Mouse (Mus musculus): ENCODE results near the gene Topors. TPM values are rescaled to one million over a fixed set of nuclear protein-coding genes. Genes with fewer than 3 reads are reported as not detected.

Gene Topors
- polyA plus RNA-seq, 1 experiment from 2014 or later: 33.3 TPM

GRCm38 (mm10) chr4:40241928-40242327 is 27.7 kb downstream of the Topors start:
- Histone ChIP-seq H3K27ac (replicated peaks) (no peak overlapping the region), H3K4me3 (no peak overlapping the region), H3K4me2 (no peak overlapping the region), H3K36me3 (no peaks in the 10 kb centered on the region), H3K4me1 (replicated peaks) (peaks cover 18% of the 10 kb centered on the region), H3K27me3 (peaks cover 5% of the 10 kb centered on the region; the same call in 1 of the 2 replicates), H3K9me3 (no peaks in the 10 kb centered on the region), H3K9ac (no peak overlapping the region)
- ATAC-seq (ENCODE audit: low read depth): no peak
- WGBS: 57% methylated on average over 6 of the region's 6 CpGs

GRCm38 (mm10) chr4:40240272-40240744 is 29.3 kb downstream of the Topors start:
- peak overlapping the region; percentile 69; the same call in 1 of the 2 replicates for H3K9ac ChIP-seq
- peaks cover 5% of the 10 kb centered on the region; the same call in 1 of the 2 replicates for H3K27me3 ChIP-seq
- ATAC-seq (ENCODE audit: low read depth): no peak
- H3K36me3 ChIP-seq: no peaks in the 10 kb centered on the region
- WGBS: 40% methylated on average over 5 of the region's 5 CpGs
- H3K4me1 ChIP-seq (replicated peaks): peaks cover 18% of the 10 kb centered on the region
- peak overlapping the region; percentile 74 for H3K4me2 ChIP-seq
- no peaks in the 10 kb centered on the region for H3K9me3 ChIP-seq
- H3K4me3 ChIP-seq: peak overlapping the region; percentile 47
- no peak overlapping the region for H3K27ac ChIP-seq (replicated peaks)

- 4% methylated on average over 35 of the region's 35 CpGs for WGBS
- H3K4me1 ChIP-seq (replicated peaks): peaks cover 18% of the 10 kb centered on the region
- peak within 1 kb of the TSS; percentile 47 for H3K4me3 ChIP-seq
- peaks cover 5% of the 10 kb centered on the region; the same call in 1 of the 2 replicates for H3K27me3 ChIP-seq
- peak within 1 kb of the TSS; percentile 69 for H3K9ac ChIP-seq
- H3K4me2 ChIP-seq: peak within 1 kb of the TSS; percentile 74
- peak; percentile 67 for ATAC-seq (ENCODE audit: low read depth)
- no peaks in the 10 kb centered on the region for H3K9me3 ChIP-seq
- no peaks in the 10 kb centered on the region for H3K36me3 ChIP-seq
- no peak within 1 kb of the TSS for H3K27ac ChIP-seq (replicated peaks)
Measured at GRCm38 (mm10) chr4:40239409-40240271, 30.0 kb downstream of the Topors start, which contains the start of gene Ddx58. TSS of gene Ddx58 (minus strand) at chr4:40239828.

- Histone ChIP-seq H3K4me3 (peak overlapping the region; percentile 47), H3K27ac (replicated peaks) (no peak overlapping the region), H3K36me3 (no peaks in the 10 kb centered on the region), H3K9me3 (no peaks in the 10 kb centered on the region), H3K4me2 (peak overlapping the region; percentile 74), H3K9ac (peak overlapping the region; percentile 69), H3K27me3 (peaks cover 5% of the 10 kb centered on the region; the same call in 1 of the 2 replicates), H3K4me1 (replicated peaks) (peaks cover 18% of the 10 kb centered on the region)
- peak; percentile 78 for ATAC-seq (ENCODE audit: low read depth)
- 2% methylated on average over 17 of the region's 17 CpGs for WGBS
Measured at GRCm38 (mm10) chr4:40238483-40239408, 30.9 kb downstream of the Topors start.

- Histone ChIP-seq H3K9me3 (no peaks in the 10 kb centered on the region), H3K27me3 (peaks cover 5% of the 10 kb centered on the region; the same call in 1 of the 2 replicates), H3K36me3 (no peaks in the 10 kb centered on the region), H3K4me3 (no peak overlapping the region), H3K4me1 (replicated peaks) (peaks cover 18% of the 10 kb centered on the region), H3K4me2 (no peak overlapping the region), H3K27ac (replicated peaks) (no peak overlapping the region), H3K9ac (no peak overlapping the region)
- ATAC-seq (ENCODE audit: low read depth): no peak
- 89% methylated on average over 4 of the region's 4 CpGs for WGBS
Measured at GRCm38 (mm10) chr4:40236829-40237228, 32.8 kb downstream of the Topors start.

GRCm38 (mm10) chr4:40234256-40234655 is 35.4 kb downstream of the Topors start:
- no peaks in the 10 kb centered on the region for H3K9me3 ChIP-seq
- H3K9ac ChIP-seq: no peak overlapping the region
- 81% methylated on average over 6 of the region's 6 CpGs for WGBS
- no peak overlapping the region for H3K4me2 ChIP-seq
- peaks cover 5% of the 10 kb centered on the region; the same call in 1 of the 2 replicates for H3K27me3 ChIP-seq
- no peak for ATAC-seq (ENCODE audit: low read depth)
- H3K27ac ChIP-seq (replicated peaks): no peak overlapping the region
- H3K36me3 ChIP-seq: no peaks in the 10 kb centered on the region
- peaks cover 10% of the 10 kb centered on the region for H3K4me1 ChIP-seq (replicated peaks)
- H3K4me3 ChIP-seq: no peak overlapping the region

GRCm38 (mm10) chr4:40233062-40233664 is 36.5 kb downstream of the Topors start:
- Histone ChIP-seq H3K4me3 (no peak overlapping the region), H3K4me2 (no peak overlapping the region), H3K9ac (no peak overlapping the region), H3K27ac (replicated peaks) (no peak overlapping the region), H3K27me3 (no peaks in the 10 kb centered on the region), H3K4me1 (replicated peaks) (no peaks in the 10 kb centered on the region), H3K36me3 (no peaks in the 10 kb centered on the region), H3K9me3 (no peaks in the 10 kb centered on the region)
- ATAC-seq (ENCODE audit: low read depth): no peak
- 90% methylated on average over 7 of the region's 7 CpGs for WGBS

GRCm38 (mm10) chr4:40229723-40230122 is 39.9 kb downstream of the Topors start:
- no peaks in the 10 kb centered on the region for H3K4me1 ChIP-seq (replicated peaks)
- no peaks in the 10 kb centered on the region for H3K36me3 ChIP-seq
- no peak overlapping the region for H3K4me2 ChIP-seq
- no peak overlapping the region for H3K9ac ChIP-seq
- no peak overlapping the region for H3K4me3 ChIP-seq
- ATAC-seq (ENCODE audit: low read depth): no peak
- H3K27ac ChIP-seq (replicated peaks): no peak overlapping the region
- no peaks in the 10 kb centered on the region for H3K27me3 ChIP-seq
- WGBS: 92% methylated on average over 6 of the region's 6 CpGs
- H3K9me3 ChIP-seq: no peaks in the 10 kb centered on the region

GRCm38 (mm10) chr4:40227886-40228285 is 41.8 kb downstream of the Topors start:
- no peaks in the 10 kb centered on the region for H3K4me1 ChIP-seq (replicated peaks)
- H3K4me2 ChIP-seq: no peak overlapping the region
- H3K9me3 ChIP-seq: no peaks in the 10 kb centered on the region
- 87% methylated on average over 7 of the region's 7 CpGs for WGBS
- no peak overlapping the region for H3K27ac ChIP-seq (replicated peaks)
- no peaks in the 10 kb centered on the region for H3K36me3 ChIP-seq
- ATAC-seq (ENCODE audit: low read depth): no peak
- no peak overlapping the region for H3K4me3 ChIP-seq
- no peaks in the 10 kb centered on the region for H3K27me3 ChIP-seq
- no peak overlapping the region for H3K9ac ChIP-seq

GRCm38 (mm10) chr4:40227131-40227530 is 42.5 kb downstream of the Topors start:
- Histone ChIP-seq H3K4me3 (no peak overlapping the region), H3K4me2 (no peak overlapping the region), H3K27me3 (no peaks in the 10 kb centered on the region), H3K4me1 (replicated peaks) (peaks cover under 1% of the 10 kb centered on the region; the same call in 1 of the 2 replicates), H3K9me3 (no peaks in the 10 kb centered on the region), H3K9ac (no peak overlapping the region), H3K36me3 (no peaks in the 10 kb centered on the region), H3K27ac (replicated peaks) (no peak overlapping the region)
- WGBS: 89% methylated on average over 11 of the region's 11 CpGs
- ATAC-seq (ENCODE audit: low read depth): no peak

- H3K4me2 ChIP-seq: no peak overlapping the region
- no peak overlapping the region for H3K27ac ChIP-seq (replicated peaks)
- no peaks in the 10 kb centered on the region for H3K9me3 ChIP-seq
- H3K4me3 ChIP-seq: no peak overlapping the region
- H3K9ac ChIP-seq: no peak overlapping the region
- 77% methylated on average over 5 of the region's 5 CpGs for WGBS
- H3K4me1 ChIP-seq (replicated peaks): peaks cover 6% of the 10 kb centered on the region
- ATAC-seq (ENCODE audit: low read depth): no peak
- peaks cover 8% of the 10 kb centered on the region; the same call in 1 of the 2 replicates for H3K27me3 ChIP-seq
- H3K36me3 ChIP-seq: no peaks in the 10 kb centered on the region
Measured at GRCm38 (mm10) chr4:40226095-40226494, 43.6 kb downstream of the Topors start.

Data from neural tube, embryonic 13.5 days (tissue).